Mouse (Mus musculus): ENCODE measurements around the gene Slc35d2.

GRCm38 (mm10) chr13:64066653-64067052 lies 62.5 kb downstream of the Slc35d2 start:
- TF ChIP-seq MAX (IDR thresholded peaks at IDR 0.05) (no peak), CTCF (IDR thresholded peaks at IDR 0.05; ENCODE audit: control insufficient read depth, insufficient read depth, insufficient read length) (no peak), USF1 (IDR thresholded peaks at IDR 0.05; ENCODE audit: low read depth) (no peak)
